Mouse (Mus musculus): Measurements from ENCODE around the gene Cgrrf1. TPM values are rescaled to one million over a fixed set of nuclear protein-coding genes. Genes with fewer than 3 reads are reported as not detected.

Cgrrf1 gene
- polyA plus RNA-seq, 1 experiment from 2014 or later, result 32.0 TPM

Other genes with a start within 250 kb of the Cgrrf1 start
- gene Cdkn3, start 71.6 kb upstream of the Cgrrf1 start, polyA plus RNA-seq (2015; fragmentation: Nextera tagmentation; extraction: Ambion mirVana), result 42.0 and 43.2 TPM in 2 replicates
- gene Cnih1, start 43.7 kb upstream of the Cgrrf1 start, polyA plus RNA-seq (2015; fragmentation: Nextera tagmentation; extraction: Ambion mirVana), result 178 and 184 TPM in 2 replicates
- 76.1 and 79.4 TPM in 2 replicates for gene Gmfb, start 9.9 kb upstream of the Cgrrf1 start, polyA plus RNA-seq (2015; fragmentation: Nextera tagmentation; extraction: Ambion mirVana)
- gene Samd4, start 50.7 kb downstream of the Cgrrf1 start, polyA plus RNA-seq (2015; fragmentation: Nextera tagmentation; extraction: Ambion mirVana), result 4.6 and 5.4 TPM in 2 replicates

Measured in kidney, embryonic 16.5 days (tissue).